Mouse (Mus musculus): ENCODE measurements around the gene Usp34. TPM values are rescaled to one million over a fixed set of nuclear protein-coding genes. Genes with fewer than 3 reads are reported as not detected.
A peak's percentile ranks its signal among the peaks of the same experiment; 100 is the strongest.
"Not testable (repeated sequence)": the region's sequence is repeated elsewhere in the genome, so short reads cannot be mapped to it uniquely, and the experiment has no call there.

Gene Usp34
- polyA plus RNA-seq, 1 experiment, result 110 TPM

GRCm38 (mm10) chr11:23329413-23329812 lies 22.7 kb downstream of the Usp34 start:
- no peaks in the 10 kb centered on the region for H3K4me1 ChIP-seq (ENCODE audit: control insufficient read depth, insufficient read depth, low read length)
- H3K4me3 ChIP-seq (ENCODE audit: low read depth, low read length), result no peak overlapping the region
- H3K27ac ChIP-seq (ENCODE audit: insufficient read depth, low read length), result no peak overlapping the region
- H3K9me3 ChIP-seq (replicated peaks; ENCODE audit: control insufficient read depth, insufficient read depth, low read length, poor library complexity, severe bottlenecking), result no peaks in the 10 kb centered on the region
- peaks cover 3% of the 10 kb centered on the region; the same call in 1 of the 2 replicates for H3K36me3 ChIP-seq (ENCODE audit: control insufficient read depth, insufficient read depth, low read length, poor library complexity, severe bottlenecking)
- TF ChIP-seq POLR2A (IDR thresholded peaks at IDR 0.05; ENCODE audit: insufficient read depth, low read length) (no peak), CTCF (IDR thresholded peaks at IDR 0.05; ENCODE audit: low read depth, low read length) (no peak), EP300 (IDR thresholded peaks at IDR 0.05; ENCODE audit: insufficient read depth, low read depth, low read length) (no peak)
- H3K9ac ChIP-seq (ENCODE audit: low read depth, poor library complexity, severe bottlenecking), result no peak overlapping the region
- H3K27me3 ChIP-seq (ENCODE audit: control insufficient read depth, insufficient read depth, low read length, poor library complexity, severe bottlenecking), result no peaks in the 10 kb centered on the region

GRCm38 (mm10) chr11:23332136-23332535 lies 25.4 kb downstream of the Usp34 start:
- no peak overlapping the region for H3K27ac ChIP-seq (ENCODE audit: insufficient read depth, low read length)
- H3K36me3 ChIP-seq (ENCODE audit: control insufficient read depth, insufficient read depth, low read length, poor library complexity, severe bottlenecking), result peaks cover 9% of the 10 kb centered on the region
- H3K4me3 ChIP-seq (ENCODE audit: low read depth, low read length), result no peak overlapping the region
- H3K27me3 ChIP-seq (ENCODE audit: control insufficient read depth, insufficient read depth, low read length, poor library complexity, severe bottlenecking), result no peaks in the 10 kb centered on the region
- no peaks in the 10 kb centered on the region for H3K9me3 ChIP-seq (replicated peaks; ENCODE audit: control insufficient read depth, insufficient read depth, low read length, poor library complexity, severe bottlenecking)
- H3K4me1 ChIP-seq (ENCODE audit: control insufficient read depth, insufficient read depth, low read length), result no peaks in the 10 kb centered on the region
- TF ChIP-seq EP300 (IDR thresholded peaks at IDR 0.05; ENCODE audit: insufficient read depth, low read depth, low read length) (no peak), CTCF (IDR thresholded peaks at IDR 0.05; ENCODE audit: low read depth, low read length) (no peak), POLR2A (IDR thresholded peaks at IDR 0.05; ENCODE audit: insufficient read depth, low read length) (no peak)
- no peak overlapping the region for H3K9ac ChIP-seq (ENCODE audit: low read depth, poor library complexity, severe bottlenecking)

- peaks cover 18% of the 10 kb centered on the region for H3K36me3 ChIP-seq (ENCODE audit: control insufficient read depth, insufficient read depth, low read length, poor library complexity, severe bottlenecking)
- H3K27me3 ChIP-seq (ENCODE audit: control insufficient read depth, insufficient read depth, low read length, poor library complexity, severe bottlenecking), result no peaks in the 10 kb centered on the region
- H3K4me1 ChIP-seq (ENCODE audit: control insufficient read depth, insufficient read depth, low read length), result no peaks in the 10 kb centered on the region
- no peaks in the 10 kb centered on the region for H3K9me3 ChIP-seq (replicated peaks; ENCODE audit: control insufficient read depth, insufficient read depth, low read length, poor library complexity, severe bottlenecking)
- H3K4me3 ChIP-seq (ENCODE audit: low read depth, low read length), result no peak overlapping the region
- TF ChIP-seq CTCF (IDR thresholded peaks at IDR 0.05; ENCODE audit: low read depth, low read length), result no peak
- TF ChIP-seq POLR2A (IDR thresholded peaks at IDR 0.05; ENCODE audit: insufficient read depth, low read length), result no peak
- no peak for TF ChIP-seq EP300 (IDR thresholded peaks at IDR 0.05; ENCODE audit: insufficient read depth, low read depth, low read length)
- H3K27ac ChIP-seq (ENCODE audit: insufficient read depth, low read length), result no peak overlapping the region
- no peak overlapping the region for H3K9ac ChIP-seq (ENCODE audit: low read depth, poor library complexity, severe bottlenecking)
These were observed 28.5 kb downstream of the Usp34 start for GRCm38 (mm10) chr11:23335160-23335559.

GRCm38 (mm10) chr11:23357226-23357625 lies 50.5 kb downstream of the Usp34 start:
- not testable (repeated sequence) for H3K9ac ChIP-seq (ENCODE audit: low read depth, poor library complexity, severe bottlenecking)
- peaks cover 14% of the 10 kb centered on the region for H3K36me3 ChIP-seq (ENCODE audit: control insufficient read depth, insufficient read depth, low read length, poor library complexity, severe bottlenecking)

GRCm38 (mm10) chr11:23359687-23360235 lies 53.1 kb downstream of the Usp34 start:
- not testable (repeated sequence) for H3K9me3 ChIP-seq (replicated peaks; ENCODE audit: control insufficient read depth, insufficient read depth, low read length, poor library complexity, severe bottlenecking); H3K4me1 ChIP-seq (ENCODE audit: control insufficient read depth, insufficient read depth, low read length); H3K27me3 ChIP-seq (ENCODE audit: control insufficient read depth, insufficient read depth, low read length, poor library complexity, severe bottlenecking); H3K9ac ChIP-seq (ENCODE audit: low read depth, poor library complexity, severe bottlenecking); H3K4me3 ChIP-seq (ENCODE audit: low read depth, low read length); H3K27ac ChIP-seq (ENCODE audit: insufficient read depth, low read length)
- H3K36me3 ChIP-seq (ENCODE audit: control insufficient read depth, insufficient read depth, low read length, poor library complexity, severe bottlenecking), result peaks cover 30% of the 10 kb centered on the region

More at GRCm38 (mm10) chr11:23357226-23357625, 50.5 kb downstream of the Usp34 start:
- not testable (repeated sequence) for H3K27ac ChIP-seq (ENCODE audit: insufficient read depth, low read length); H3K4me3 ChIP-seq (ENCODE audit: low read depth, low read length); H3K9me3 ChIP-seq (replicated peaks; ENCODE audit: control insufficient read depth, insufficient read depth, low read length, poor library complexity, severe bottlenecking); H3K4me1 ChIP-seq (ENCODE audit: control insufficient read depth, insufficient read depth, low read length); H3K27me3 ChIP-seq (ENCODE audit: control insufficient read depth, insufficient read depth, low read length, poor library complexity, severe bottlenecking)
- peak; percentile 2 for TF ChIP-seq CTCF (IDR thresholded peaks at IDR 0.05; ENCODE audit: low read depth, low read length)

- peaks cover 30% of the 10 kb centered on the region for H3K36me3 ChIP-seq (ENCODE audit: control insufficient read depth, insufficient read depth, low read length, poor library complexity, severe bottlenecking)
- no peak for TF ChIP-seq EP300 (IDR thresholded peaks at IDR 0.05; ENCODE audit: insufficient read depth, low read depth, low read length)
- no peak for TF ChIP-seq CTCF (IDR thresholded peaks at IDR 0.05; ENCODE audit: low read depth, low read length)
- no peak for TF ChIP-seq POLR2A (IDR thresholded peaks at IDR 0.05; ENCODE audit: insufficient read depth, low read length)
These were observed 55.6 kb downstream of the Usp34 start for GRCm38 (mm10) chr11:23362305-23362704.

More at GRCm38 (mm10) chr11:23362305-23362704, 55.6 kb downstream of the Usp34 start:
- no peaks in the 10 kb centered on the region for H3K4me1 ChIP-seq (ENCODE audit: control insufficient read depth, insufficient read depth, low read length)
- no peak overlapping the region for H3K9ac ChIP-seq (ENCODE audit: low read depth, poor library complexity, severe bottlenecking)
- no peak overlapping the region for H3K27ac ChIP-seq (ENCODE audit: insufficient read depth, low read length)
- no peaks in the 10 kb centered on the region for H3K9me3 ChIP-seq (replicated peaks; ENCODE audit: control insufficient read depth, insufficient read depth, low read length, poor library complexity, severe bottlenecking)
- no peak overlapping the region for H3K4me3 ChIP-seq (ENCODE audit: low read depth, low read length)
- no peaks in the 10 kb centered on the region for H3K27me3 ChIP-seq (ENCODE audit: control insufficient read depth, insufficient read depth, low read length, poor library complexity, severe bottlenecking)

Data from ES-Bruce4 (cell line).